Mouse (Mus musculus) adrenal gland, adult 18-20 months (tissue): ENCODE results near the gene Ngly1. TPM values are rescaled to one million over a fixed set of nuclear protein-coding genes. Genes with fewer than 3 reads are reported as not detected.

Experiments used
- DNase-seq, 2 experiments: peaks; one replicate each; pipeline ENCODE4 v3.0.0; 2021 to 2022; ENCODE audit warnings: low spot score in 2 of 2
- total RNA-seq, 2 experiments: library from RNA; stranded (reverse); gene quantifications; 1 replicate in 1 of 2; 2 replicates in 1 of 2; pipeline ENCODE4 v1.2.3; 2021

Ngly1 gene
- total RNA-seq, 2 experiments from 2014 or later, result 44.1 to 44.8 TPM

- DNase-seq, result no peak
Observed at GRCm38 (mm10) chr14:16325208-16325607, 76.1 kb downstream of the Ngly1 start.

- DNase-seq, result no peak
Observed at GRCm38 (mm10) chr14:16328531-16328930, 79.5 kb downstream of the Ngly1 start.

- DNase-seq, result no peak
Observed at GRCm38 (mm10) chr14:16328959-16329480, 79.9 kb downstream of the Ngly1 start.

- no peak for DNase-seq
Observed at GRCm38 (mm10) chr14:16329756-16330155, 80.7 kb downstream of the Ngly1 start.

- DNase-seq, result no peak
Observed at GRCm38 (mm10) chr14:16334260-16334659, 85.2 kb downstream of the Ngly1 start.

- DNase-seq, result no peak
Observed at GRCm38 (mm10) chr14:16335835-16336417, 86.8 kb downstream of the Ngly1 start.

GRCm38 (mm10) chr14:16347505-16347904 lies 98.4 kb downstream of the Ngly1 start:
- DNase-seq, result no peak

GRCm38 (mm10) chr14:16359704-16360103 lies 110.6 kb downstream of the Ngly1 start:
- DNase-seq, result no peak

Other genes with a start within 250 kb of the Ngly1 start
- 10 to 100 TPM; 15.7 to 16.7 TPM for gene Oxsm, start 528 bp downstream of the Ngly1 start, total RNA-seq
- 10 to 100 TPM; 62.0 to 73.4 TPM for gene Top2b, start 115.9 kb downstream of the Ngly1 start, total RNA-seq